In genomic region chr10:107925306-107925705, GRCm38 (mm10) we compare ENCODE assay signal across 16 mouse cellular contexts. TPM values are rescaled to one million over a fixed set of nuclear protein-coding genes. Genes with fewer than 3 reads are reported as not detected.
DNase-seq lines count a peak whose midpoint lies in the region; TF ChIP-seq lines count a peak whose summit lies in the region.
"Had no signal": no experiment of that assay in that cellular context is flagged by ENCODE, and none has a peak within 500 bp of the region (broad histone marks: within the 10 kb centered on the region; RNA-seq: fewer than 3 reads in every experiment).

No protein-coding gene starts in this region.

- H3K27ac ChIP-seq in left cerebral cortex, adult 2 months: no peak overlapping the region
- H3K27ac ChIP-seq: embryonic facial prominence, embryonic 13.5 days; hindbrain, embryonic 12.5 days; lung, embryonic 15.5 days; midbrain, embryonic 15.5 days; neural tube, embryonic 15.5 days had no signal

- peak; percentile 68 for TF ChIP-seq CTCF in left cerebral cortex, adult 2 months (IDR thresholded peaks at IDR 0.05)

- intact Hi-C loops in left cerebral cortex, adult 2 months (cut with DNase I): no loop called here
- intact Hi-C loops in left cerebral cortex, postnatal 25 days (cut with DNase I): loop anchor here (2.0 to 10.0 kb wide), 2 partner anchors 125 to 481 kb away; no protein-coding TSS in a partner anchor

- no peak overlapping the region for H3K4me3 ChIP-seq in left cerebral cortex, adult 2 months
- H3K4me3 ChIP-seq: embryonic facial prominence, embryonic 13.5 days; hindbrain, embryonic 12.5 days; lung, embryonic 15.5 days; midbrain, embryonic 15.5 days; neural tube, embryonic 15.5 days had no signal

- DNase-seq in cerebellum, postnatal 10 days: peak; percentile 12 to 15
- DNase-seq in cerebellum, adult 11-12 months: no peak
- no peak for DNase-seq in left cerebral cortex, adult 2 months (ENCODE audit: extremely low spot score in 1 of 2, low spot score in 2 of 2)
- no peak for DNase-seq in left cerebral cortex, postnatal 25 days (ENCODE audit: low spot score in 2 of 2)
- DNase-seq in 3T3-L1 (ENCODE audit: low read depth, low spot score) (peak; percentile 66), ZHBTc4 (ENCODE audit: low read depth, low spot score) (peak; percentile 6)
- DNase-seq in right cerebral cortex, postnatal 14 days: no peak
- no peak for DNase-seq in left cerebral cortex, adult 8-10 months (ENCODE audit: low spot score in 2 of 2)
- DNase-seq: B cell, adult 2 months; kidney, postnatal 10 days; right cerebral cortex, postnatal 4 days had no signal

RNA-seq across cellular contexts. Expression of gene Otogl, which starts 13.4 kb away (rescaled TPM):
- total RNA-seq in left cerebral cortex, adult 2 months (2021): under 1 TPM; 0.14 to 0.16 TPM
- under 1 TPM; 0.14 to 0.18 TPM for total RNA-seq in left cerebral cortex, postnatal 25 days (2021)
- total RNA-seq in left cerebral cortex, adult 8-10 months (2022): under 1 TPM; 0.15 to 0.21 (median 0.17) TPM

Comparison
In these comparisons a context has a peak if more than half of its experiments do, and no peak if none do; other contexts are left out.
1. DNase-seq: peak in cerebellum, postnatal 10 days (2 of 2), 3T3-L1 (single experiment) and ZHBTc4 (single experiment); none in cerebellum, adult 11-12 months (single experiment), left cerebral cortex, adult 2 months (0 of 2), left cerebral cortex, postnatal 25 days (0 of 2), right cerebral cortex, postnatal 14 days (single experiment) and left cerebral cortex, adult 8-10 months (0 of 2).